Mouse (Mus musculus) common myeloid progenitor, adult 5-6 weeks (primary cell): ENCODE results near the gene Gm2115. TPM values are rescaled to one million over a fixed set of nuclear protein-coding genes. Genes with fewer than 3 reads are reported as not detected.

Experiments
- ATAC-seq: replicated peaks from 2 replicates; pipeline ENCODE4 v1.8.0; 2016; ENCODE audit warnings: low read depth, mild to moderate bottlenecking, moderate TSS enrichment, inconsistent platforms; ENCODE audit not compliant: poor library complexity, severe bottlenecking
- total RNA-seq: library from RNA; stranded (forward); fragments of 200-1000, 187-1606 nt; gene quantifications from 2 replicates; pipeline ENCODE4 v1.2.3, GENCODE M21; 2017

Gene Gm2115
- total RNA-seq: not detected in 2 replicates

- no peak for ATAC-seq
Observed at GRCm38 (mm10) chr7:84528796-84529533, at the start of gene Gm2115. Gene Gm2115, plus strand, starts transcription at chr7:84528954.

GRCm38 (mm10) chr7:84483447-84484407, 45.0 kb upstream of the Gm2115 start:
- no peak for ATAC-seq

GRCm38 (mm10) chr7:84486485-84486884, 42.3 kb upstream of the Gm2115 start:
- no peak for ATAC-seq

- ATAC-seq: no peak
Observed at GRCm38 (mm10) chr7:84503163-84503562, 25.6 kb upstream of the Gm2115 start.

GRCm38 (mm10) chr7:84518533-84519198, 10.1 kb upstream of the Gm2115 start:
- ATAC-seq: no peak

- ATAC-seq: no peak
Observed at GRCm38 (mm10) chr7:84521329-84521728, 7.4 kb upstream of the Gm2115 start.

- no peak for ATAC-seq
Observed at GRCm38 (mm10) chr7:84522426-84522825, 6.3 kb upstream of the Gm2115 start.

- ATAC-seq: no peak
Observed at GRCm38 (mm10) chr7:84526171-84526570, 2.6 kb upstream of the Gm2115 start.

GRCm38 (mm10) chr7:84532795-84533194, 4.0 kb downstream of the Gm2115 start:
- no peak for ATAC-seq

- ATAC-seq: no peak
Observed at GRCm38 (mm10) chr7:84534632-84535031, 5.9 kb downstream of the Gm2115 start.

GRCm38 (mm10) chr7:84544946-84545345, 16.2 kb downstream of the Gm2115 start:
- ATAC-seq: no peak

- ATAC-seq: no peak
Observed at GRCm38 (mm10) chr7:84546667-84547066, 17.9 kb downstream of the Gm2115 start.

GRCm38 (mm10) chr7:84551472-84551871, 22.7 kb downstream of the Gm2115 start:
- no peak for ATAC-seq

- ATAC-seq: no peak
Observed at GRCm38 (mm10) chr7:84555294-84555693, 26.5 kb downstream of the Gm2115 start.

GRCm38 (mm10) chr7:84557332-84557731, 28.6 kb downstream of the Gm2115 start:
- ATAC-seq: no peak

GRCm38 (mm10) chr7:84560500-84560899, 31.7 kb downstream of the Gm2115 start:
- ATAC-seq: no peak

- no peak for ATAC-seq
Observed at GRCm38 (mm10) chr7:84564236-84564635, 35.5 kb downstream of the Gm2115 start.

GRCm38 (mm10) chr7:84566200-84566599, 37.4 kb downstream of the Gm2115 start:
- no peak for ATAC-seq

GRCm38 (mm10) chr7:84577034-84577433, 48.3 kb downstream of the Gm2115 start:
- ATAC-seq: no peak

- no peak for ATAC-seq
Observed at GRCm38 (mm10) chr7:84578841-84579240, 50.1 kb downstream of the Gm2115 start.

GRCm38 (mm10) chr7:84579769-84580168, 51.0 kb downstream of the Gm2115 start:
- ATAC-seq: no peak
